Mouse (Mus musculus): ENCODE data around the gene Cdca3.

The Cdca3 gene

GRCm38 (mm10) chr6:124831649-124832048, 2.3 kb downstream of the Cdca3 start:
- no peak for DNase-seq (ENCODE audit: low read depth in 1 of 2, low spot score in 2 of 2)

GRCm38 (mm10) chr6:124834512-124835081, 5.2 kb downstream of the Cdca3 start:
- DNase-seq (ENCODE audit: low read depth in 1 of 2, low spot score in 2 of 2): no peak

- no peak for DNase-seq (ENCODE audit: low read depth in 1 of 2, low spot score in 2 of 2)
These were observed 6.2 kb downstream of the Cdca3 start for GRCm38 (mm10) chr6:124835531-124835930.

- no peak for DNase-seq (ENCODE audit: low read depth in 1 of 2, low spot score in 2 of 2)
These were observed 7.1 kb downstream of the Cdca3 start for GRCm38 (mm10) chr6:124836411-124836810.

- no peak for DNase-seq (ENCODE audit: low read depth in 1 of 2, low spot score in 2 of 2)
These were observed 10.5 kb downstream of the Cdca3 start for GRCm38 (mm10) chr6:124839805-124840204.

GRCm38 (mm10) chr6:124840241-124841167, 11.2 kb downstream of the Cdca3 start, which contains the start of gene Gnb3:
TSS of gene Gnb3 (minus strand) at chr6:124840275.
- no peak for DNase-seq (ENCODE audit: low read depth in 1 of 2, low spot score in 2 of 2)

- peak; percentile 68 to 87 for DNase-seq (ENCODE audit: low read depth in 1 of 2, low spot score in 2 of 2)
These were observed 18.0 kb downstream of the Cdca3 start for GRCm38 (mm10) chr6:124847305-124847704.

- DNase-seq (ENCODE audit: low read depth in 1 of 2, low spot score in 2 of 2): no peak
These were observed 21.2 kb downstream of the Cdca3 start for GRCm38 (mm10) chr6:124850535-124850934.

- DNase-seq (ENCODE audit: low read depth in 1 of 2, low spot score in 2 of 2): no peak
These were observed 25.3 kb downstream of the Cdca3 start for GRCm38 (mm10) chr6:124854647-124855046.

GRCm38 (mm10) chr6:124856321-124856720, 27.0 kb downstream of the Cdca3 start:
- DNase-seq (ENCODE audit: low read depth in 1 of 2, low spot score in 2 of 2): no peak

- DNase-seq (ENCODE audit: low read depth in 1 of 2, low spot score in 2 of 2): peak; percentile 31 to 66
These were observed 27.8 kb downstream of the Cdca3 start, which contains the start of gene P3h3 for GRCm38 (mm10) chr6:124856916-124857839. TSS of gene P3h3 (minus strand) at chr6:124857752.

GRCm38 (mm10) chr6:124857840-124858530, 28.6 kb downstream of the Cdca3 start:
- DNase-seq (ENCODE audit: low read depth in 1 of 2, low spot score in 2 of 2): no peak

GRCm38 (mm10) chr6:124858561-124859318, 29.4 kb downstream of the Cdca3 start:
- no peak for DNase-seq (ENCODE audit: low read depth in 1 of 2, low spot score in 2 of 2)

GRCm38 (mm10) chr6:124859725-124860124, 30.4 kb downstream of the Cdca3 start:
- peak; percentile 56 to 79 for DNase-seq (ENCODE audit: low read depth in 1 of 2, low spot score in 2 of 2)

- no peak for DNase-seq (ENCODE audit: low read depth in 1 of 2, low spot score in 2 of 2)
These were observed 31.2 kb downstream of the Cdca3 start for GRCm38 (mm10) chr6:124860511-124860910.

GRCm38 (mm10) chr6:124861266-124861665, 31.9 kb downstream of the Cdca3 start:
- DNase-seq (ENCODE audit: low read depth in 1 of 2, low spot score in 2 of 2): no peak

- no peak for DNase-seq (ENCODE audit: low read depth in 1 of 2, low spot score in 2 of 2)
These were observed 32.5 kb downstream of the Cdca3 start for GRCm38 (mm10) chr6:124861802-124862201.

GRCm38 (mm10) chr6:124862406-124863124, 33.2 kb downstream of the Cdca3 start:
- no peak for DNase-seq (ENCODE audit: low read depth in 1 of 2, low spot score in 2 of 2)

- no peak for DNase-seq (ENCODE audit: low read depth in 1 of 2, low spot score in 2 of 2)
These were observed 33.8 kb downstream of the Cdca3 start for GRCm38 (mm10) chr6:124863125-124863657.

Data from monocyte, adult 2 months (primary cell).